Mouse (Mus musculus): ENCODE data around the gene Camk1.

- TF ChIP-seq POLR2A (IDR thresholded peaks at IDR 0.05; ENCODE audit: extremely low read depth, insufficient read depth, low read length) (no peak), CTCF (IDR thresholded peaks at IDR 0.05; ENCODE audit: low read depth, low read length) (no peak)
Observed at GRCm38 (mm10) chr6:113289346-113289745, 54.4 kb downstream of the Camk1 start.

Measured in liver, adult 2 months (tissue).